Mouse (Mus musculus) forebrain, embryonic 10.5 days (tissue): ENCODE measurements around the gene 2410131K14Rik. TPM values are rescaled to one million over a fixed set of nuclear protein-coding genes. Genes with fewer than 3 reads are reported as not detected.

Experiments used
- DNase-seq: peaks from one replicate; pipeline ENCODE4 v3.0.0-alpha.2; 2017; ENCODE audit warnings: low spot score; ENCODE audit errors: extremely low spot score
- H3K27ac ChIP-seq: fragments of 300-500 bp; sonication (generic); 2 replicates; pipeline ENCODE4 v1.5.1; 2016; ENCODE audit warnings: mild to moderate bottlenecking
- H3K27me3 ChIP-seq: fragments of 300-500 bp; sonication (generic); 2 replicates; pipeline ENCODE4 v1.6.1; 2016; ENCODE audit warnings: mild to moderate bottlenecking; ENCODE audit not compliant: poor library complexity, severe bottlenecking
- H3K36me3 ChIP-seq: fragments of 300-500 bp; sonication (generic); replicated peaks from 2 replicates; pipeline ENCODE4 v1.6.1; 2016; ENCODE audit warnings: mild to moderate bottlenecking, moderate library complexity
- H3K4me1 ChIP-seq: fragments of 300-500 bp; sonication (generic); 2 replicates; pipeline ENCODE4 v1.6.1; 2016
- H3K4me3 ChIP-seq: fragments of 300-500 bp; sonication (generic); 2 replicates; pipeline ENCODE4 v1.5.1; 2016; ENCODE audit warnings: mild to moderate bottlenecking, moderate library complexity
- H3K9me3 ChIP-seq: fragments of 300-500 bp; sonication (generic); 2 replicates; pipeline ENCODE4 v1.6.1; 2016; ENCODE audit warnings: mild to moderate bottlenecking, moderate library complexity
- WGBS: fragments of 180-500 bp; shearing (Covaris S2); methylation state at CpG from one replicate; pipeline ENCODE4 v1.1.7; 2016; 5-methylcytosine and 5-hydroxymethylcytosine counted together
- polyA plus RNA-seq: library from polyadenylated mRNA; unstranded; fragments of >200 nt; fragmentation: Nextera tagmentation; extraction: Ambion mirVana; gene quantifications from 2 replicates; pipeline ENCODE4 v1.2.1, GENCODE M21; 2016

The 2410131K14Rik gene
- polyA plus RNA-seq, 1 experiment from 2014 or later, result 12.1 TPM

- 85% methylated on average over 5 of the region's 5 CpGs for WGBS
- peaks cover 32% of the 10 kb centered on the region for H3K36me3 ChIP-seq
- H3K27me3 ChIP-seq, result peaks cover 31% of the 10 kb centered on the region
- H3K9me3 ChIP-seq, result no peaks in the 10 kb centered on the region
- peaks cover 12% of the 10 kb centered on the region for H3K4me1 ChIP-seq
- no peak overlapping the region for H3K27ac ChIP-seq
- H3K4me3 ChIP-seq, result no peak overlapping the region
- DNase-seq, result no peak
Measured at GRCm38 (mm10) chr5:118265366-118265765, 20.3 kb downstream of the 2410131K14Rik start.

GRCm38 (mm10) chr5:118266309-118266708 lies 21.3 kb downstream of the 2410131K14Rik start:
- DNase-seq, result no peak

GRCm38 (mm10) chr5:118268987-118269386 lies 24.0 kb downstream of the 2410131K14Rik start:
- Histone ChIP-seq H3K4me1 (peaks cover 25% of the 10 kb centered on the region), H3K9me3 (no peaks in the 10 kb centered on the region), H3K36me3 (no peaks in the 10 kb centered on the region; the same call in 1 of the 2 replicates), H3K27me3 (peaks cover 67% of the 10 kb centered on the region), H3K27ac (no peak overlapping the region), H3K4me3 (peak overlapping the region; percentile 29; the same call in 1 of the 2 replicates)
- DNase-seq, result peak; percentile 90
- 2% methylated on average over 13 of the region's 13 CpGs for WGBS

More at GRCm38 (mm10) chr5:118266309-118266708, 21.3 kb downstream of the 2410131K14Rik start:
- WGBS, result 46% methylated on average over 8 of the region's 8 CpGs
- no peak overlapping the region for H3K27ac ChIP-seq
- peaks cover 23% of the 10 kb centered on the region for H3K36me3 ChIP-seq
- H3K4me3 ChIP-seq, result no peak overlapping the region
- H3K4me1 ChIP-seq, result peaks cover 12% of the 10 kb centered on the region
- H3K9me3 ChIP-seq, result no peaks in the 10 kb centered on the region
- H3K27me3 ChIP-seq, result peaks cover 40% of the 10 kb centered on the region

GRCm38 (mm10) chr5:118271449-118272110 lies 26.6 kb downstream of the 2410131K14Rik start:
- H3K27ac ChIP-seq, result no peak overlapping the region
- DNase-seq, result no peak
- no peaks in the 10 kb centered on the region for H3K9me3 ChIP-seq
- H3K4me3 ChIP-seq, result no peak overlapping the region
- peaks cover 86% of the 10 kb centered on the region for H3K27me3 ChIP-seq
- peaks cover 41% of the 10 kb centered on the region for H3K4me1 ChIP-seq
- WGBS, result 79% methylated on average over 10 of the region's 10 CpGs
- no peaks in the 10 kb centered on the region for H3K36me3 ChIP-seq

- no peak for DNase-seq
- no peaks in the 10 kb centered on the region for H3K36me3 ChIP-seq
- peaks cover 46% of the 10 kb centered on the region for H3K4me1 ChIP-seq
- peaks cover 75% of the 10 kb centered on the region for H3K27me3 ChIP-seq
- H3K4me3 ChIP-seq, result no peak overlapping the region
- H3K9me3 ChIP-seq, result no peaks in the 10 kb centered on the region
- H3K27ac ChIP-seq, result peak overlapping the region; percentile 71; the same call in 1 of the 2 replicates
- 71% methylated on average over 7 of the region's 7 CpGs for WGBS
Measured at GRCm38 (mm10) chr5:118273446-118273845, 28.4 kb downstream of the 2410131K14Rik start.

- no peak for DNase-seq
- H3K9me3 ChIP-seq, result no peaks in the 10 kb centered on the region
- H3K27me3 ChIP-seq, result peaks cover 66% of the 10 kb centered on the region
- peaks cover 37% of the 10 kb centered on the region for H3K4me1 ChIP-seq
- H3K27ac ChIP-seq, result peak overlapping the region; percentile 71; the same call in 1 of the 2 replicates
- H3K4me3 ChIP-seq, result no peak overlapping the region
- no peaks in the 10 kb centered on the region for H3K36me3 ChIP-seq
- WGBS, result 47% methylated on average over 9 of the region's 9 CpGs
Measured at GRCm38 (mm10) chr5:118274546-118274945, 29.5 kb downstream of the 2410131K14Rik start.

- no peak overlapping the region for H3K4me3 ChIP-seq
Measured at GRCm38 (mm10) chr5:118276281-118276680, 31.3 kb downstream of the 2410131K14Rik start.

GRCm38 (mm10) chr5:118276711-118277110 lies 31.7 kb downstream of the 2410131K14Rik start:
- WGBS, result 42% methylated on average over 8 of the region's 8 CpGs
- Histone ChIP-seq H3K4me1 (peaks cover 37% of the 10 kb centered on the region), H3K4me3 (no peak overlapping the region), H3K27me3 (peaks cover 45% of the 10 kb centered on the region), H3K36me3 (no peaks in the 10 kb centered on the region), H3K27ac (peak overlapping the region; percentile 4; the same call in 1 of the 2 replicates), H3K9me3 (no peaks in the 10 kb centered on the region)
- no peak for DNase-seq

More at GRCm38 (mm10) chr5:118276281-118276680, 31.3 kb downstream of the 2410131K14Rik start:
- H3K4me1 ChIP-seq, result peaks cover 37% of the 10 kb centered on the region
- no peaks in the 10 kb centered on the region for H3K9me3 ChIP-seq
- WGBS, result 58% methylated on average over 7 of the region's 7 CpGs
- H3K27ac ChIP-seq, result peak overlapping the region; percentile 4; the same call in 1 of the 2 replicates
- DNase-seq, result no peak
- H3K27me3 ChIP-seq, result peaks cover 49% of the 10 kb centered on the region
- H3K36me3 ChIP-seq, result no peaks in the 10 kb centered on the region

GRCm38 (mm10) chr5:118277741-118278495 lies 32.9 kb downstream of the 2410131K14Rik start:
- Histone ChIP-seq H3K4me1 (peaks cover 35% of the 10 kb centered on the region), H3K27ac (no peak overlapping the region), H3K9me3 (no peaks in the 10 kb centered on the region), H3K36me3 (no peaks in the 10 kb centered on the region), H3K27me3 (peaks cover 33% of the 10 kb centered on the region), H3K4me3 (no peak overlapping the region)
- no peak for DNase-seq
- WGBS, result 91% methylated on average over 18 of the region's 18 CpGs

- Histone ChIP-seq H3K36me3 (no peaks in the 10 kb centered on the region), H3K9me3 (no peaks in the 10 kb centered on the region), H3K4me3 (no peak overlapping the region), H3K4me1 (peaks cover 23% of the 10 kb centered on the region), H3K27me3 (no peaks in the 10 kb centered on the region), H3K27ac (no peak overlapping the region)
- no peak for DNase-seq
- WGBS, result 91% methylated on average over 4 of the region's 4 CpGs
Measured at GRCm38 (mm10) chr5:118291453-118291852, 46.4 kb downstream of the 2410131K14Rik start.

GRCm38 (mm10) chr5:118292476-118292875 lies 47.4 kb downstream of the 2410131K14Rik start:
- Histone ChIP-seq H3K27me3 (no peaks in the 10 kb centered on the region), H3K36me3 (no peaks in the 10 kb centered on the region), H3K9me3 (no peaks in the 10 kb centered on the region), H3K4me1 (peaks cover 30% of the 10 kb centered on the region), H3K27ac (0 out of 2 replicates have a peak overlapping the region, but pooled peaks have one; percentile 0), H3K4me3 (no peak overlapping the region)
- WGBS, result 72% methylated on average over 4 of the region's 4 CpGs
- no peak for DNase-seq

GRCm38 (mm10) chr5:118294086-118294864 lies 49.2 kb downstream of the 2410131K14Rik start:
- Histone ChIP-seq H3K27me3 (no peaks in the 10 kb centered on the region), H3K9me3 (no peaks in the 10 kb centered on the region), H3K36me3 (no peaks in the 10 kb centered on the region), H3K4me3 (peak overlapping the region; percentile 28), H3K27ac (peak overlapping the region; percentile 74), H3K4me1 (peaks cover 34% of the 10 kb centered on the region)
- 47% methylated on average over 23 of the region's 23 CpGs for WGBS
- no peak for DNase-seq
